Mouse (Mus musculus): ENCODE measurements around the gene I0C0044D17Rik. TPM values are rescaled to one million over a fixed set of nuclear protein-coding genes. Genes with fewer than 3 reads are reported as not detected.
A peak's percentile ranks its signal among the peaks of the same experiment; 100 is the strongest.

I0C0044D17Rik gene
- total RNA-seq, 1 experiment = 0.13 TPM

DNA sequence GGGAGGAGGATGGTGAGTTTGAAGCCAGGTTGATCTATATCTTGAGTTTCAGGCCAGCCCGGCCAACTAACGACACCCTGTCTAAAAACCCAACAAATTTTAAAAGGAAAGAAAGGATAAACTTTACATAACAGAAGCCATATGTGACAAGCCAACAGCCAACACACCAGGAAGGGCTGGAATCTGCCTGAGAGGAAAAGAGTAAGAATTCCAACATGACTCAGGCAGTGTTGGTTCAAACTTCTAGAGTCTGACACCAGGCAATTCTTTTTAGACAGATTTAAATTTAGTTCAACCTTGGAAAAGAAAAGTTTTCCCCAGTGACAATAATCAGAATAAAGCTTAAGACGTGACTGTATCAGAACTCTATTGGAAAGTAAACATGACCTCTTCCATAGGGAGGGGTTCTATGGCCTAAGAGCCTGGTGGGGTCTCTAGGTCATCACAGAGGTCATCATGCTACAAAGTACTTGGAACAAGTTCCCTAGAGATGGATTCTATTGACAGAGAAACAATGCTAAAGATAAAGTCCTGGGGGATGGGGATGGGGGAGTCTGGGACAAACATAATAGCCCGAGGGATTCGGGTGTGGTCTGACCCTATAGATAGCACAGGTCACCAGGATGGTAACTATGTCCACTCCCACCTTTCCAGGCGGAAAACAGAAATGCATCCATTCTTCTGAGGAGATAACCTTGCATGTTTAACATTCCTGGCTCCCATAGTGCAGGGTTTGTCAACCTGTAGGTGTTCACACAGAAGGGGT lies 23.7 kb upstream of the I0C0044D17Rik start:
- Histone ChIP-seq H3K4me1 (ENCODE audit: control insufficient read depth in 2 of 2, insufficient read depth in 2 of 2, low read length in 2 of 2, poor library complexity in 1 of 2) (peaks cover 16 to 22% of the 10 kb centered on the region in 2 experiments), H3K36me3 (ENCODE audit: control insufficient read depth, insufficient read depth, low read length, poor library complexity, severe bottlenecking) (peaks cover 9% of the 10 kb centered on the region; the same call in 1 of the 2 replicates), H3K9me3 (ENCODE audit: control insufficient read depth, insufficient read depth, low read depth, low read length) (peaks cover 8% of the 10 kb centered on the region; the same call in 1 of the 2 replicates), H3K9ac (ENCODE audit: insufficient read depth, low read depth, low read length, poor library complexity, severe bottlenecking) (no peak overlapping the region), H3K27ac (ENCODE audit: insufficient read depth, low read depth, low read length, poor library complexity, severe bottlenecking) (peak overlapping the region; percentile 81; the same call in 1 of the 2 replicates), H3K4me3 (ENCODE audit: insufficient read depth in 1 of 2, low read depth in 1 of 2, low read length in 2 of 2, poor library complexity in 1 of 2, severe bottlenecking in 1 of 2) (no peak overlapping the region)
- TF ChIP-seq MAFK (IDR thresholded peaks at IDR 0.05; ENCODE audit: insufficient read depth, low read depth, low read length) (no peak), ZNF384 (IDR thresholded peaks at IDR 0.05; ENCODE audit: low read depth, low read length) (no peak), ZC3H11A (IDR thresholded peaks at IDR 0.05; ENCODE audit: borderline replicate concordance, low read depth, low read length) (no peak), CHD2 (IDR thresholded peaks at IDR 0.05; ENCODE audit: low read depth, low read length) (no peak), HCFC1 (IDR thresholded peaks at IDR 0.05; ENCODE audit: borderline replicate concordance, insufficient read depth, low read length) (no peak)
- in situ Hi-C loops (cut with MboI; ENCODE audit: low sequenced_read_pairs in 2 of 2, unreplicated experiment in 2 of 2) = no loop called here
- DNase-seq (ENCODE audit: low read depth, low spot score) = peak; percentile 78

DNA sequence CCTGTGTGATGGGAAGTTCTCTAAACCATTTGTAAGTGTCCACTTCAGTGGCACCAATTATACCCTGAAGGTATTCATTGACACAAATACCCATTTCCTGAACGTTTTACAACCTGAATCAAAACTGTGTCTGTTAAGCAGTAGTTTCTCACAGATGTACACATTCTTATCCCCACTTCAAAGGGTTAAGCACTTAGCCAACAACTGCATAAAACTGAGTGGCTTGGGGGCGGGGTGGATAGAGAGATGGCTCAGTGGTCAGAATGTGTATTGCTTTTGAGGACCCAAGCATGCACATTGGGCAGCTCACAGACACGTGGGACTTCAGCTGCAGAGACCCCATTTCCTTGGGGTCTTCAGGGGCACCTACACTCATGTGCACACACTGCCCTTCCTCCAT lies 22.8 kb upstream of the I0C0044D17Rik start:
- peak overlapping the region; percentile 81 for H3K27ac ChIP-seq (ENCODE audit: insufficient read depth, low read depth, low read length, poor library complexity, severe bottlenecking)
- DNase-seq (ENCODE audit: low read depth, low spot score) = peak; percentile 69

DNA sequence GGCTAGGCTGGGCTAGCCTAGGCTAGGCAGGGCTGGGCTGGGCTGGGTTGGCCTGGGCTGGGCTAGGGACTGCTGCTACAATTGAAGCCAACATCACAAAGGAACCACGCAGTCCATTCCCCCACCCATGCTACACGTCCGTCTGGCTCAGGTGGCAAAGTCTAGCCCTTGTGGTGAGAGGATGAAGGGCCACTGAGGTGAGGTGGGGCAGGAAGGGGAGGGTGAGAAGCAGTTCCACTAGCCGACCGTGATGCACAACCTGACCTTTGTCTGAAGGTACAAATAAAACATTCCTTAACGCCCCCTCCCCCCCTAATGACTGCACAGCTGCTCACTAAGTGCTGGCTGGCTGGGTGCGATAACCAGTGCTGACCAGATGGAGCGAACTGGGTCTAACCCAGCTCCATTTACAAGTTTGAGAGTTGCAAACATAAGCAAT lies 22.1 kb upstream of the I0C0044D17Rik start:
- Histone ChIP-seq H3K9me3 (ENCODE audit: control insufficient read depth, insufficient read depth, low read depth, low read length) (peaks cover 8% of the 10 kb centered on the region; the same call in 1 of the 2 replicates), H3K4me3 (ENCODE audit: insufficient read depth in 1 of 2, low read depth in 1 of 2, low read length in 2 of 2, poor library complexity in 1 of 2, severe bottlenecking in 1 of 2) (no peak overlapping the region), H3K4me1 (ENCODE audit: control insufficient read depth in 2 of 2, insufficient read depth in 2 of 2, low read length in 2 of 2, poor library complexity in 1 of 2) (peaks cover 19 to 22% of the 10 kb centered on the region in 2 experiments), H3K9ac (ENCODE audit: insufficient read depth, low read depth, low read length, poor library complexity, severe bottlenecking) (peak overlapping the region; percentile 17; the same call in 1 of the 2 replicates), H3K36me3 (ENCODE audit: control insufficient read depth, insufficient read depth, low read length, poor library complexity, severe bottlenecking) (peaks cover 7% of the 10 kb centered on the region; the same call in 1 of the 2 replicates), H3K27ac (ENCODE audit: insufficient read depth, low read depth, low read length, poor library complexity, severe bottlenecking) (peak overlapping the region; percentile 81)
- DNase-seq (ENCODE audit: low read depth, low spot score) = peak; percentile 86
- TF ChIP-seq MAFK (IDR thresholded peaks at IDR 0.05; ENCODE audit: insufficient read depth, low read depth, low read length) (no peak), CHD2 (IDR thresholded peaks at IDR 0.05; ENCODE audit: low read depth, low read length) (0 out of 2 replicates have a peak, but pooled peaks have one; percentile 34), ZNF384 (IDR thresholded peaks at IDR 0.05; ENCODE audit: low read depth, low read length) (no peak), HCFC1 (IDR thresholded peaks at IDR 0.05; ENCODE audit: borderline replicate concordance, insufficient read depth, low read length) (no peak), ZC3H11A (IDR thresholded peaks at IDR 0.05; ENCODE audit: borderline replicate concordance, low read depth, low read length) (no peak)
- in situ Hi-C loops (cut with MboI; ENCODE audit: low sequenced_read_pairs in 2 of 2, unreplicated experiment in 2 of 2) = no loop called here

More for the DNA sequence above, 22.8 kb upstream of the I0C0044D17Rik start:
- Histone ChIP-seq H3K4me1 (ENCODE audit: control insufficient read depth in 2 of 2, insufficient read depth in 2 of 2, low read length in 2 of 2, poor library complexity in 1 of 2) (peaks cover 16 to 22% of the 10 kb centered on the region in 2 experiments), H3K9ac (ENCODE audit: insufficient read depth, low read depth, low read length, poor library complexity, severe bottlenecking) (no peak overlapping the region; the same call in 1 of the 2 replicates), H3K4me3 (ENCODE audit: insufficient read depth in 1 of 2, low read depth in 1 of 2, low read length in 2 of 2, poor library complexity in 1 of 2, severe bottlenecking in 1 of 2) (no peak overlapping the region), H3K9me3 (ENCODE audit: control insufficient read depth, insufficient read depth, low read depth, low read length) (peaks cover 8% of the 10 kb centered on the region; the same call in 1 of the 2 replicates), H3K36me3 (ENCODE audit: control insufficient read depth, insufficient read depth, low read length, poor library complexity, severe bottlenecking) (peaks cover 7% of the 10 kb centered on the region; the same call in 1 of the 2 replicates)
- no peak for TF ChIP-seq MAFK (IDR thresholded peaks at IDR 0.05; ENCODE audit: insufficient read depth, low read depth, low read length)
- 0 out of 2 replicates have a peak, but pooled peaks have one; percentile 23 for TF ChIP-seq CHD2 (IDR thresholded peaks at IDR 0.05; ENCODE audit: low read depth, low read length)
- in situ Hi-C loops (cut with MboI; ENCODE audit: low sequenced_read_pairs in 2 of 2, unreplicated experiment in 2 of 2) = no loop called here

DNA sequence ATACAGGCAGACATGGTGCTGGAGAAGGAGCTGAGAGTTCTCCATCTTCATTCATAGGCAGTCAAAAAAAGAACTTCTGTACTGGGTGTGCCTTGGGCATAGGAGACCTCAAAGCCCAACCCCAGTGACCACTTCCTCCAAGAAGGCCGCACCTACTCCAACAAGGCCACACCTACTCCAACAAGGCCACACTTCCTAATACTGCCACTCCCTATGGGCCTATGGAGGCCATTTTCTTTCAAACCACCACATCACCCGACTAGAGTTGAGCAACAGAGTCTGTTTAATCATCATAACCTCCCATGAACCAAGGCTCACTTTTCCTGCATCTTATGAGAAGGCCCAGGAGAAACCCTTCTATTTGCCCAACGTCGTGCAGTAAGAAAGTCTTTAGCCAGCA lies 21.6 kb upstream of the I0C0044D17Rik start:
- Histone ChIP-seq H3K4me1 (ENCODE audit: control insufficient read depth in 2 of 2, insufficient read depth in 2 of 2, low read length in 2 of 2, poor library complexity in 1 of 2) (peaks cover 23 to 26% of the 10 kb centered on the region in 2 experiments), H3K4me3 (ENCODE audit: insufficient read depth in 1 of 2, low read depth in 1 of 2, low read length in 2 of 2, poor library complexity in 1 of 2, severe bottlenecking in 1 of 2) (no peak overlapping the region), H3K9ac (ENCODE audit: insufficient read depth, low read depth, low read length, poor library complexity, severe bottlenecking) (no peak overlapping the region), H3K9me3 (ENCODE audit: control insufficient read depth, insufficient read depth, low read depth, low read length) (peaks cover 8% of the 10 kb centered on the region; the same call in 1 of the 2 replicates), H3K36me3 (ENCODE audit: control insufficient read depth, insufficient read depth, low read length, poor library complexity, severe bottlenecking) (peaks cover 7% of the 10 kb centered on the region; the same call in 1 of the 2 replicates), H3K27ac (ENCODE audit: insufficient read depth, low read depth, low read length, poor library complexity, severe bottlenecking) (peak overlapping the region; percentile 81)
- no peak for DNase-seq (ENCODE audit: low read depth, low spot score)
- in situ Hi-C loops (cut with MboI; ENCODE audit: low sequenced_read_pairs in 2 of 2, unreplicated experiment in 2 of 2) = no loop called here
- no peak for TF ChIP-seq CHD2 (IDR thresholded peaks at IDR 0.05; ENCODE audit: low read depth, low read length)
- TF ChIP-seq MAFK (IDR thresholded peaks at IDR 0.05; ENCODE audit: insufficient read depth, low read depth, low read length) = no peak
- no peak for TF ChIP-seq HCFC1 (IDR thresholded peaks at IDR 0.05; ENCODE audit: borderline replicate concordance, insufficient read depth, low read length)
- TF ChIP-seq ZC3H11A (IDR thresholded peaks at IDR 0.05; ENCODE audit: borderline replicate concordance, low read depth, low read length) = no peak
- no peak for TF ChIP-seq ZNF384 (IDR thresholded peaks at IDR 0.05; ENCODE audit: low read depth, low read length)

All from ES-E14 (cell line).